Mouse (Mus musculus) heart, embryonic 13.5 days (tissue): ENCODE results near the gene Olfr1322. TPM values are rescaled to one million over a fixed set of nuclear protein-coding genes. Genes with fewer than 3 reads are reported as not detected.

Experiments used
- ATAC-seq: fragments of 200-750 bp; cut with Nextera tagmentation; 2 replicates; pipeline ENCODE4 v1.8.0; 2017; ENCODE audit warnings: moderate TSS enrichment; ENCODE audit not compliant: insufficient number of reproducible peaks, low FRiP score, low TSS enrichment; ENCODE audit errors: extremely low read depth
- H3K27ac ChIP-seq: fragments of 300-500 bp; sonication (generic); replicated peaks from 2 replicates; pipeline ENCODE4 v1.5.1; 2015; ENCODE audit warnings: moderate library complexity, mild to moderate bottlenecking, inconsistent platforms
- H3K27me3 ChIP-seq: fragments of 300-500 bp; sonication (generic); replicated peaks from 2 replicates; pipeline ENCODE4 v1.6.1; 2015; ENCODE audit warnings: mild to moderate bottlenecking, inconsistent platforms
- H3K36me3 ChIP-seq: fragments of 300-500 bp; sonication (generic); 2 replicates; pipeline ENCODE4 v1.6.1; 2015; ENCODE audit warnings: mild to moderate bottlenecking, inconsistent platforms
- H3K4me1 ChIP-seq: fragments of 300-500 bp; sonication (generic); 2 replicates; pipeline ENCODE4 v1.6.1; 2015; ENCODE audit warnings: inconsistent platforms
- H3K4me2 ChIP-seq: fragments of 300-500 bp; sonication (generic); 2 replicates; pipeline ENCODE4 v1.6.1; 2015; ENCODE audit warnings: inconsistent platforms, mild to moderate bottlenecking, moderate library complexity
- H3K4me3 ChIP-seq: fragments of 300-500 bp; sonication (generic); 2 replicates; pipeline ENCODE4 v1.5.1; 2015; ENCODE audit warnings: moderate library complexity, mild to moderate bottlenecking, inconsistent platforms
- H3K9ac ChIP-seq: fragments of 300-500 bp; sonication (generic); 2 replicates; pipeline ENCODE4 v1.6.1; 2015; ENCODE audit warnings: inconsistent platforms, mild to moderate bottlenecking, moderate library complexity
- H3K9me3 ChIP-seq: fragments of 300-500 bp; sonication (generic); 2 replicates; pipeline ENCODE4 v1.6.1; 2016; ENCODE audit warnings: inconsistent platforms
- whole genome bisulfite sequencing: fragments of 180-500 bp; shearing (Covaris S2); methylation state at CpG from one replicate; pipeline ENCODE4 v1.1.7; 2015; ENCODE audit warnings: mixed read lengths; 5-methylcytosine and 5-hydroxymethylcytosine counted together
- polyA plus RNA-seq: library from polyadenylated mRNA; unstranded; fragments of >200 nt; fragmentation: Nextera tagmentation; extraction: Ambion mirVana; gene quantifications from 2 replicates; pipeline ENCODE4 v1.2.1, GENCODE M21; 2015

The Olfr1322 gene
- polyA plus RNA-seq, result not detected in 2 replicates

GRCm38 (mm10) chrX:49891383-49891782 is at the start of gene Olfr1322:
TSS of gene Olfr1322 (minus strand) at chrX:49891483.
- H3K27ac ChIP-seq, result no peak within 1 kb of the TSS
- no peaks in the 10 kb centered on the region for H3K27me3 ChIP-seq
- H3K9ac ChIP-seq, result no peak within 1 kb of the TSS
- no peaks in the 10 kb centered on the region for H3K4me1 ChIP-seq
- ATAC-seq, result no peak
- H3K4me3 ChIP-seq, result no peak within 1 kb of the TSS
- no peaks in the 10 kb centered on the region for H3K9me3 ChIP-seq
- H3K4me2 ChIP-seq, result no peak within 1 kb of the TSS
- WGBS, result 71% methylated on average over 2 of the region's 2 CpGs
- no peaks in the 10 kb centered on the region for H3K36me3 ChIP-seq

- whole genome bisulfite sequencing, result 59% methylated on average over 4 of the region's 4 CpGs
- Histone ChIP-seq H3K27me3 (no peaks in the 10 kb centered on the region), H3K4me1 (no peaks in the 10 kb centered on the region), H3K9ac (no peak overlapping the region), H3K4me3 (no peak overlapping the region), H3K36me3 (no peaks in the 10 kb centered on the region), H3K27ac (no peak overlapping the region), H3K9me3 (no peaks in the 10 kb centered on the region), H3K4me2 (no peak overlapping the region)
- ATAC-seq, result no peak
Observed at GRCm38 (mm10) chrX:49877651-49878349, 13.5 kb downstream of the Olfr1322 start.

Other genes starting within 250 kb of the Olfr1322 start
- not detected in 2 replicates for gene Olfr1320, start 219.2 kb downstream of the Olfr1322 start, polyA plus RNA-seq
- not detected in 2 replicates for gene Olfr1321, start 156.4 kb downstream of the Olfr1322 start, polyA plus RNA-seq
- 3.2 and 4.0 TPM in 2 replicates for gene Igsf1, start 93.7 kb downstream of the Olfr1322 start, polyA plus RNA-seq
- gene Olfr1323, start 127.9 kb upstream of the Olfr1322 start, polyA plus RNA-seq, result not detected in 2 replicates